In the genomic region with DNA sequence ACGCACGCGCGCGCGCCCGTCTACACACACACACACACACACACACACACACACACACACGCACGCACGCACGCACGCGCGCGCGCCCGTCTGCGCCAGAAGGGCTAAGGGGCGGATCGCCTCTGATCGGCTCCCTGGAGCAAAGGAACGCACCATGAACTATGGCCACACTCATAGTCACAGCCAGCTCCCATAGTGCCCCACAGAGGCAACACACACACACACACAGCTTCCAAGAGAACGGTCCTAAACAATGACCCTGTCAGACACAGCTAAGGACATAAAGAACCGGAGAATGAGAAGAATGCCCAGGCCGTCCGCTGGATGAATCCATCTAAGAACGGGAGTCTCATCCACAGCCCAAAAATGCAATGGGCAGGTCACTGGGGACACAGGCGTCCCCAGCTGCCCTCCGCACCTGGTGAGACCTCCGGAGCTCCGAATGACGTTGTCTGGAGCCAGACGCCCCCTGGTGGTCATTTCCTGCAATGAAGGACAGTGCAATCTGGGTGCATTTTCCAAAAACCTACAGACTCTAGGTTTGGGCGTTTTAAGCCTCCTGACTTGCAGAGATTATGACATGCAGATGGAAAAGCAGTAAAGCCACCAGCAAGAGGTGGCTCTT, we compare ENCODE assay signal across 8 mouse cellular contexts. TPM values are rescaled to one million over a fixed set of nuclear protein-coding genes. Genes with fewer than 3 reads are reported as not detected.
A peak's percentile ranks its signal among the peaks of the same experiment; 100 is the strongest.
DNase-seq lines count a peak whose midpoint lies in the region; ATAC-seq and TF ChIP-seq lines count a peak whose summit lies in the region.

No protein-coding gene starts in this region.

- H3K4me1 ChIP-seq in heart, adult 2 months (ENCODE audit: control insufficient read depth, insufficient read depth, low read length), result peaks cover 30% of the 10 kb centered on the region
- peaks cover 25% of the 10 kb centered on the region for H3K4me1 ChIP-seq in liver, embryonic 12.5 days
- H3K4me1 ChIP-seq in stomach, embryonic 16.5 days (ENCODE audit: control insufficient read depth, insufficient read depth, low read length), result peaks cover 18% of the 10 kb centered on the region

- peak overlapping the region; percentile 59 for H3K27ac ChIP-seq in heart, adult 2 months
- H3K27ac ChIP-seq in liver, embryonic 12.5 days, result no peak overlapping the region
- H3K27ac ChIP-seq in stomach, embryonic 16.5 days (ENCODE audit: low read length), result no peak overlapping the region

- peak; percentile 96 for TF ChIP-seq CTCF in heart, adult 2 months (IDR thresholded peaks at IDR 0.05)

- peak; percentile 54 for TF ChIP-seq POLR2A in heart, adult 2 months (IDR thresholded peaks at IDR 0.05; ENCODE audit: insufficient read depth, low read depth, low read length)

- 39% methylated on average over 34 of the region's 34 CpGs for WGBS in heart, adult 2 months
- WGBS in liver, embryonic 12.5 days (ENCODE audit: insufficient replicate concordance), result 54% methylated on average over 34 of the region's 34 CpGs
- 57% methylated on average over 34 of the region's 34 CpGs for WGBS in stomach, embryonic 16.5 days

- no peaks in the 10 kb centered on the region for H3K9me3 ChIP-seq in liver, embryonic 12.5 days (replicated peaks)
- no peaks in the 10 kb centered on the region for H3K9me3 ChIP-seq in stomach, embryonic 16.5 days (replicated peaks; ENCODE audit: control insufficient read depth, low read length)

- H3K9ac ChIP-seq in heart, adult 2 months (ENCODE audit: low read depth, low read length), result peak overlapping the region; percentile 10; the same call in 1 of the 2 replicates
- no peak overlapping the region for H3K9ac ChIP-seq in liver, embryonic 12.5 days
- H3K9ac ChIP-seq in stomach, embryonic 16.5 days (ENCODE audit: low read length), result no peak overlapping the region

- no peak overlapping the region; the same call in 1 of the 2 replicates for H3K4me3 ChIP-seq in heart, adult 2 months
- H3K4me3 ChIP-seq in liver, embryonic 12.5 days, result no peak overlapping the region
- no peak overlapping the region for H3K4me3 ChIP-seq in stomach, embryonic 16.5 days (replicated peaks; ENCODE audit: low read length)

- H3K27me3 ChIP-seq in heart, adult 2 months (ENCODE audit: control insufficient read depth, insufficient read depth, low read length), result no peaks in the 10 kb centered on the region
- no peaks in the 10 kb centered on the region for H3K27me3 ChIP-seq in liver, embryonic 12.5 days (replicated peaks)
- no peaks in the 10 kb centered on the region for H3K27me3 ChIP-seq in stomach, embryonic 16.5 days (ENCODE audit: control insufficient read depth, insufficient read depth, low read length)

- intact Hi-C loops in heart, adult 2 months (cut with DNase I), result loop anchor here (1.0 kb wide), 1 partner anchor 23 kb away; no protein-coding TSS in a partner anchor

- no peak for ATAC-seq in liver, embryonic 12.5 days
- peak; percentile 35 for ATAC-seq in stomach, embryonic 16.5 days (ENCODE audit: insufficient read depth, low FRiP score)

- TF ChIP-seq EP300 in heart, adult 2 months (IDR thresholded peaks at IDR 0.05; ENCODE audit: insufficient read depth, low read depth, low read length), result peak; percentile 94

- peak; percentile 91 for DNase-seq in 3T3-L1 (ENCODE audit: low read depth, low spot score)
- DNase-seq in adrenal gland, adult 18-20 months (ENCODE audit: low spot score in 2 of 2), result peak; percentile 82 to 83
- peak; percentile 81 for DNase-seq in embryo, embryonic 9.5 days (ENCODE audit: extremely low spot score)
- peak; percentile 84 to 88 for DNase-seq in heart, adult 2 months
- DNase-seq in kidney, adult 8-10 months, result peak; percentile 57 to 78
- peak; percentile 84 for DNase-seq in neural tube, embryonic 10.5 days (ENCODE audit: extremely low spot score, low spot score)

- peaks cover 32% of the 10 kb centered on the region for H3K36me3 ChIP-seq in heart, adult 2 months (ENCODE audit: control insufficient read depth, insufficient read depth, low read length)
- H3K36me3 ChIP-seq in liver, embryonic 12.5 days, result peaks cover 61% of the 10 kb centered on the region
- H3K36me3 ChIP-seq in stomach, embryonic 16.5 days (ENCODE audit: control insufficient read depth, insufficient read depth, low read length), result peaks cover 23% of the 10 kb centered on the region

- H3K4me2 ChIP-seq in liver, embryonic 12.5 days, result peak overlapping the region; percentile 8; the same call in 1 of the 2 replicates
- H3K4me2 ChIP-seq in stomach, embryonic 16.5 days (ENCODE audit: low read depth, low read length), result peak overlapping the region; percentile 17; the same call in 1 of the 2 replicates

- peaks cover 3% of the 10 kb centered on the region; the same call in 1 of the 2 replicates for H3K79me2 ChIP-seq in heart, adult 2 months (replicated peaks; ENCODE audit: control insufficient read depth, insufficient read depth, low read length)

RNA-seq across cellular contexts. Expression of a gene that starts 25.3 kb away (rescaled TPM):
- under 1 TPM in 1 of 2 experiments, not detected in 1; 0.61 TPM for total RNA-seq in adrenal gland, adult 18-20 months (2021)
- 1 to 10 TPM in 1 of 2 experiments, not detected in 1; 1.9 TPM for total RNA-seq in heart, adult 2 months (2021)
- polyA plus RNA-seq in heart, adult 2 months (2012; rRNA removed), result 0.61 TPM in 1 of 2 replicates, not detected in the other
- 0.61 and 1.3 TPM in 2 replicates for polyA plus RNA-seq in liver, embryonic 12.5 days (2016; fragmentation: Nextera tagmentation; extraction: Ambion mirVana)
- polyA plus RNA-seq in stomach, embryonic 16.5 days (2015; fragmentation: Nextera tagmentation; extraction: Ambion mirVana), result 1.3 TPM in 1 of 2 replicates, not detected in the other

RNA-seq across cellular contexts. Expression of a gene that starts 26.6 kb away (rescaled TPM):
- 10 to 100 TPM; 36.4 to 56.0 TPM for total RNA-seq in adrenal gland, adult 18-20 months (2021)
- 1 to 10 TPM; 6.8 to 8.2 TPM for total RNA-seq in heart, adult 2 months (2021)
- 7.6 and 10.4 TPM in 2 replicates for polyA plus RNA-seq in heart, adult 2 months (2012; rRNA removed)
- 3.6 and 5.0 TPM in 2 replicates for polyA plus RNA-seq in liver, embryonic 12.5 days (2016; fragmentation: Nextera tagmentation; extraction: Ambion mirVana)
- 9.7 and 10.5 TPM in 2 replicates for polyA plus RNA-seq in stomach, embryonic 16.5 days (2015; fragmentation: Nextera tagmentation; extraction: Ambion mirVana)

RNA-seq across cellular contexts. Expression of a gene that starts 39.2 kb away (rescaled TPM):
- total RNA-seq in adrenal gland, adult 18-20 months (2021), result 100 to 1,000 TPM; 292 to 304 TPM
- total RNA-seq in heart, adult 2 months (2021), result 100 to 1,000 TPM; 206 to 249 TPM
- 144 and 158 TPM in 2 replicates for polyA plus RNA-seq in heart, adult 2 months (2012; rRNA removed)
- polyA plus RNA-seq in liver, embryonic 12.5 days (2016; fragmentation: Nextera tagmentation; extraction: Ambion mirVana), result 249 and 259 TPM in 2 replicates
- polyA plus RNA-seq in stomach, embryonic 16.5 days (2015; fragmentation: Nextera tagmentation; extraction: Ambion mirVana), result 271 and 289 TPM in 2 replicates

RNA-seq across cellular contexts. Expression of a gene that starts 46.8 kb away (rescaled TPM):
- 10 to 100 TPM; 26.2 to 33.4 TPM for total RNA-seq in adrenal gland, adult 18-20 months (2021)
- total RNA-seq in heart, adult 2 months (2021), result 10 to 100 TPM; 10.8 to 12.0 TPM
- polyA plus RNA-seq in heart, adult 2 months (2012; rRNA removed), result 13.6 and 20.8 TPM in 2 replicates
- 55.4 and 63.1 TPM in 2 replicates for polyA plus RNA-seq in liver, embryonic 12.5 days (2016; fragmentation: Nextera tagmentation; extraction: Ambion mirVana)
- polyA plus RNA-seq in stomach, embryonic 16.5 days (2015; fragmentation: Nextera tagmentation; extraction: Ambion mirVana), result 49.2 and 55.0 TPM in 2 replicates

RNA-seq across cellular contexts. Expression of a gene that starts 59.9 kb away (rescaled TPM):
- 10 to 100 TPM; 18.7 to 19.4 TPM for total RNA-seq in adrenal gland, adult 18-20 months (2021)
- 1 to 10 TPM; 5.0 to 8.1 TPM for total RNA-seq in heart, adult 2 months (2021)
- 19.9 and 20.8 TPM in 2 replicates for polyA plus RNA-seq in heart, adult 2 months (2012; rRNA removed)
- polyA plus RNA-seq in liver, embryonic 12.5 days (2016; fragmentation: Nextera tagmentation; extraction: Ambion mirVana), result 9.5 and 10.4 TPM in 2 replicates
- polyA plus RNA-seq in stomach, embryonic 16.5 days (2015; fragmentation: Nextera tagmentation; extraction: Ambion mirVana), result 18.8 and 19.0 TPM in 2 replicates
